Mouse (Mus musculus): ENCODE data around the gene Gemin7. TPM values are rescaled to one million over a fixed set of nuclear protein-coding genes. Genes with fewer than 3 reads are reported as not detected.
"Not testable (repeated sequence)": the region's sequence is repeated elsewhere in the genome, so short reads cannot be mapped to it uniquely, and the experiment has no call there.

Gene Gemin7
- 10 to 100 TPM; 52.1 to 55.0 TPM for total RNA-seq (2021)
- long read RNA-seq, experiment 1, transcript Gemin7-201 (2 exons, 763 nt), result major isoform, 58 of 69 reads
- long read RNA-seq, experiment 1, partial matches to known transcripts, result 0 of 69 reads
- long read RNA-seq, experiment 1, other reads (novel, unspliced or antisense), result 11 of 69 reads
- long read RNA-seq, experiment 2, transcript Gemin7-201 (2 exons, 763 nt), result major isoform, 27 of 29 reads
- long read RNA-seq, experiment 2, partial matches to known transcripts, result 0 of 29 reads
- long read RNA-seq, experiment 2, other reads (novel, unspliced or antisense), result 2 of 29 reads

DNA sequence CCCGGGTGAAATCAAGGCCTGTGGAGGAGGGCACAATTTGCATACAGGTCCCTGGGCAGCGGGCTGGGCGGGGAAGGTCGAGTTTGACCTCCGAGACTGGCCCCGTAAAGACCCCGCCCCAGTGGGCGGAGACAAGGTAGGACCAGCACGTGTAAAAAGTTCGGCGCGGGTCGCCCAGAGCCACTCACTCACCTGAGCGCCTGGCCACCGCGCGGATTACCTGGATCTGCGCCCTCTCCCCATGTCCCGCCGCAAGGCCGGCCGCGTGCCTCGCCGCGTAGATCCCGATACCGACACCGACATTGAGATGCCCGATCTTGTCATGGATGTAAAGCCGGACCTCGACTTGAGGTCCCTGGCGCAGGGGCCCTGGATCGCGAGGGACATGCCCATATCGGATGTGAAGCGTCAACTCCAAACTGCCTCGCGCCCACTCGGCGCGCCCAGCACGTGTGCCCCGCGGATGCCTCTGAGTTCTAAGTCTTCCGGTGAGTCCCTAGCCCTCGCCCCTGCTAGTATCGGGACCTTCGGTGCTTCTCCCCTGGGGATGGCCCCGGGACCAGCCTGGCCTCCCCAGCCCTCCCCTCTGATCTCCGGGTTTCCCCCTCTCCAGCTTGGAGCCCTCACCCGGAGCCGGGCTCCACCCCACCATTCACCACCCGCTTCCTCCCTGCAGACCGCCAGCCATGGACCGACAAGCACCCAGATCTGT is at the start of gene Gemin7, which contains the start of gene Zfp296:
TSS of gene Gemin7 (minus strand) at position 455 of the 712 bp plus-strand sequence.
TSS of gene Zfp296 (plus strand) at position 147 of the 712 bp plus-strand sequence.
- peak; percentile 35 to 40 for DNase-seq

DNA sequence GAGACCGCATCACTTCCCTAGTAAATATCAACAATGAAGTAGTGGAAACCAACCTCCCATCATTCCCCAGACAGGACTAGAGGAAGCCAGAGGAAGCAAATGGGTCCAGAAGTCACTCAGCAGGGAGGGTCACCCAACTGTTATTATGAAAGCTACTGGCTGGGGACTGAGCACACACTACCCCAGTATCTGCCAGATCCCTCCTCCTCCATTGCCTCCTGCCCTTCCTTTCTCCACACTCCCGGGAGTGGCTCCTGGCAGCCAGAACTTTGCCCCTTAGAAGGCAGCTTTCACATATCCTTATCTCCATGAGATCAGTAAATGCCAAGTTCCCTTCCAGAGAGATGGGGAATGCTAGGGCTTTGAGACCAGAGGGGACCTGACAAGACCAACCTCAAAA is 46.0 kb upstream of the Gemin7 start:
- no peak for DNase-seq

DNA sequence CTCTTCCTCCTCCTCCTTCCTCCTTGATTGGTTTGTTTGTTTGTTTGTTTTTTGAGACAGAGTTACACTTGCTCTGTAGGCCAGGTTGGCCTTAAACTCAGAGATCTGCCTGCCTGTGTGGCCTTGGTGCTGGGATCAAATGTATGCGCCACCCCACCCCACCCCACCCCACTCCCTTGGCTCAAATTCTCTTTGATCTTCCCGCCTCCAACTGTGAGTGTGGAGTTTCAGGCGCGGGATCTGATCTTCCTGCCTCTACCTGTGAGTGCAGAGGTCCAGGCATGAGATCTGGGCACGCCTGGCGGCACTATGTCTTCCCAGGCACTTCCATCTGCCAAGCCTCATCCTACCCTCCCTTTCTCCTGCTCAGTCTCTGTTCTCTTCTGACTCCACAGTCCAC is 44.8 kb upstream of the Gemin7 start:
- DNase-seq, result no peak

DNA sequence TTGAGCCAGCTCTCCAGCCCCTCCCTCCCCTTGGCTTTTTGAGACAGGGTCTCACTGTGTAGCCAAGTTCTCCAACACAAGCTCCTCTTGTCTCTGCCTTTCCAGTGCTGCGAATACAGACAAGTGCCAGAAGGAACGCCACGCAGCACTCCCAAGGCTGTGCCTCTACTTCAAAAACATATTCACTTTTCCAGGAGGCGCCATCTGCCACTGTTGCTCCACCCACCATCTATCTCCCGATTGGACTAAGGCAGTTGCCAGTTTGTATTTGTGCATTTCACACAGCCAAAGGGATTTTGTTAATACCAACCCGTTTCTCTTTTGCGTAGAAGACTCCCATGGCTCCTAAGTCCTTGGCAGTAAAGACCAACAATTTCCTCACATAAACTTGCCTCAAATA is 43.4 kb upstream of the Gemin7 start:
- DNase-seq, result no peak

DNA sequence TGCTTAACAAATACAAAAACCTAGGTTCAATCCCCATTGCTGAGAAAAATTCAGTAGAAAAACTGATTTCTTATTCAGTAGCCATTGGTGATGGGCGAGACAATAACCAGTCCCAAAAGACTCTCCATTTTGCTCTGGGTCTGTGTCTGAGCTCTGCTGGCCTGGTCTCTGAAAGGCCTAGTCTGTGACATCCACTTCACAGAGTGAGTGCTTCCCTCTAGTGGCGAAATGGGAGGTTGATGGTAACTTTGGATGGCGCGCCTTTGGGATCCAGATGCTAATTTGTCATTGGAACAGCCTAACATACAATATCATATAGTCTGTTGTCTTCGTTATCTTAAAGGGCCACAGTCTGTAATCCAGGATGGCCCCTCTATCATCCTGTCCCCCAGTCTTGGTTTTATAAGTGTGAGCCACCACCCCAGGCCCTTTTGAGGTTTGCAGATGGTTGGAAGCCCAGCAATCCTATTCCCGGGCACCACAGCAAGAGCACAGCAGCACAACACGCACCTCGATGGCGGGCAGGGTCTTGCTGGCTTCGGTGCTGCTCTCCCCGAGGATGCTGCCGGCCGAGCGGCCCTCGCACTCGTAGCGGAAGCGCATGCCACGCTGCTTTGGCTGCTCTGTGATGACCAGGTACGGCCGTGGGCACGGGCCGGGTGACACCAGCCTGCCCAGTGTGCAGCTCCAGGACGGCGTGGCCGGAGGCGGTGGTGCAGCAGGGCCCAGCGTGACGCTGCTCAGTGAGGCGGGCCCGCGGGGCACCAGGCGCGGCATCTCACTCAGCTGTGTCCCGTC is 41.8 kb upstream of the Gemin7 start:
- peak; percentile 78 to 87 for DNase-seq

DNA sequence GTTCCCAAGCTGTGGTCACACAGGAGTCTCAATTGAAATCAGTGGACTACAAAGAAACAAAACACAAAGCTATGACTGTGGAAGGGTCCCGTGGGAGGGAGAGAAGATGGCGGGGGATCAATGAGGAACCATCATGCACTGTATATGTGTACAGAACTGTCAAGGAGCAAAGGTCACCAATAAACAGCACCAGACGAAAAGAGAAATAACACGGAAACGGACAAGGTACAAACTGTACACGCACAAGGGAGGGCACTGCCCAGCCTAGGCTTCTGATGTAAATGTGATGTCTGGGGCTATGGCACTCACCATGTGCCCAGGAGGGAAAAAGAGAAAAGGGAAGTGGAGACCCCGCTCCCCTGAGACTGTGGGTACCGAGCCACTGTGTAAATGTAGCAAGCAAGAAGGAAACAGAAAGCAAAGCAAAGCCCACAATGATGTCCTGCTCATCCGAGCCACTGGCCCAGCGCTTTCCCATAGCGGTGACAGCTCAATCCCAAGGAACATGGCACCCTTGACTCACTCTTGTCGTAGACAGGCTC is 37.7 kb upstream of the Gemin7 start:
- DNase-seq, result no peak

DNA sequence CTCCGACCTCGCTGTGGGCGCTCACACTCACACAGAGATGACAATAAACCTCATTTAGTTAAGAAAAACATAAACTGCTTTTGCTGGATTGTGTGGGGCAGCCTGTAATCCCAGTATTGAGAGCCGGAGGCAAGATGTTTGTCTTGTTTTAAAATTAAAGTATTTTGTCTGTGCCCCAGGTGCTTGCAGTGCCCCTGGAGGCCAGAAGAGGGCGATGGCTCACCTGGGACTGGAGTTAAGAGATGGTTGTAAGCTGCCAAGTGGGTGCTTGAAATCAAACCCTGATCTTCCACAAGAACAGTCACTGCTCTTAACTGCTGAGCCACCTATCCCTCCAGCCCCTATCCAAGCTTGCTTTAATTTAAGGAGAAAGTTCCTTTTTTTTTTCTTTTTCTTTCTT is 33.6 kb upstream of the Gemin7 start:
- DNase-seq, result no peak

DNA sequence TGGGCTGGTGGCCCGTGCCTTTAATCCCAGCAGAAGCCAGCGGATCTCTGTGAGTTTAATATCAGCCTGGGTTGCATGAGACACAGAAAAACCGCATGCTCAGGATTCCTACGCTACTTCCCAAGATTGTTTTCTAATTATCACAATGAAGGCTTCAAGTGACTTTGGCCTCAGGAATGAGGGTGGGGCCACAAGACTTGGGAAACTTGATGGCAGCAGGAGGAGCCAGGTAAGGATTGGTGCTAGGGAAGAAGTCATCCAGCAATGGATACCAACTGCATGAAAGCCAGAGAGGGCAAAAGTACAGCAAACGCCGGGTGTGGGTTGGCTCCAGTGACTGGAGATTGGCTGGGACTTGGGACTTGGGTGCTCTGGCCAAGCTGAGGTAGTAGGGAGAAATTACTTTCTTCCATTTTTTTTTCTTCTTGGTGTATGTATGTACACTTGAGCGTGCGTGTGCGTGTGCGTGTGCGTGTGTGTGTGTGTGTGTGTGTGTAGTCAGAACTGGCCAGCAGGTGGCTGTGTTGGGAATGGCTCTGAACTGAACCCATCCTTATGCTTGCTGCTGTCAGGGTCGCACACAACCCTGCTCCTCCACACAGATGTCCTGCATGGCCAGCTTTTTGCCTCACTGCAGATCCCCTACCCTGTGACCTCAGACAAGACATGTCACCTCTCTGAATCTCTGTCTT is 32.4 kb upstream of the Gemin7 start:
- no peak for DNase-seq

DNA sequence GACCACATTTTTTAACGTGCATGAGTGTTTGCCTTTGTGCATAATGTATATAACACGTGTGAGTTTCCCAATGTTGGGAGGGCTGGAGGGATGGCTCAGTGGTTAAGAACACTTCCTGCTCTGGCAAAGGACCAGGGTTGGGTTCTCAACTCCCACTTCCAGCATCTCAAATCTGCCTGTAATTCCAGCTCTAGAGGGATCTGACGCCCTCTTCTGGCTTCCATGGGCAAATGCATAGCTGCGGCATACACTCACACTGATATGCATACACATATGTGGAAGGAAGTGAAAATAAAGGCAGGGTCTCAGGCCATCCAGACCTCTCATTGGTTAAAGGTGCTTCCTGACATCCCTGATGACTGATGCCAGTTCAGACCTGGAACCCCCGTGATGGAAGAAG is 29.9 kb upstream of the Gemin7 start:
- no peak for DNase-seq

DNA sequence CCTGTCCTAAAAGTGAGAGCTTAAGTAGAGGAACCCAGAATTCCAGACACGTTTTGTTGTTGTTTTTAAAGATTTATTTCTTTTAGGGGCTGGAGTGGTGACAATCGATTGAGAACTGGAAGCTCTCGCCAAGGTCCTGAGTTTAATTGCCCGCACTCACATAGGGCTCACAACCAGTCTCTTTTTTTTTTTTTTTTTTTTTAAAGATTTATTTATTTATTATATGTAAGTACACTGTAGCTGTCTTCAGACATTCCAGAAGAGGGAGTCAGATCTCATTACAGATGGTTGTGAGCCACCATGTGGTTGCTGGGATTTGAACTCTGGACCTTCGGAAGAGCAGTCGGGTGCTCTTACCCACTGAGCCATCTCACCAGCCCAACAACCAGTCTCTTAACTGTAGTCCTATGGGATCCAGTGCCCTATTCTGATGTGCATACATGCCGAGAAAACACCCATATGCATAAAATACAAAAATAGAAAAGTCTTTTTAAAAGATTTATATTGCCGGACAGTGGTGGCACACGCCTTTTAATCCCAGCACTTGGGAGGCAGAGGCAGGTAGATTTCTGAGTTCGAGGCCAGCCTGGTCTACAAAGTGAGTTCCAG is 27.3 kb upstream of the Gemin7 start:
- DNase-seq, result not testable (repeated sequence)

DNA sequence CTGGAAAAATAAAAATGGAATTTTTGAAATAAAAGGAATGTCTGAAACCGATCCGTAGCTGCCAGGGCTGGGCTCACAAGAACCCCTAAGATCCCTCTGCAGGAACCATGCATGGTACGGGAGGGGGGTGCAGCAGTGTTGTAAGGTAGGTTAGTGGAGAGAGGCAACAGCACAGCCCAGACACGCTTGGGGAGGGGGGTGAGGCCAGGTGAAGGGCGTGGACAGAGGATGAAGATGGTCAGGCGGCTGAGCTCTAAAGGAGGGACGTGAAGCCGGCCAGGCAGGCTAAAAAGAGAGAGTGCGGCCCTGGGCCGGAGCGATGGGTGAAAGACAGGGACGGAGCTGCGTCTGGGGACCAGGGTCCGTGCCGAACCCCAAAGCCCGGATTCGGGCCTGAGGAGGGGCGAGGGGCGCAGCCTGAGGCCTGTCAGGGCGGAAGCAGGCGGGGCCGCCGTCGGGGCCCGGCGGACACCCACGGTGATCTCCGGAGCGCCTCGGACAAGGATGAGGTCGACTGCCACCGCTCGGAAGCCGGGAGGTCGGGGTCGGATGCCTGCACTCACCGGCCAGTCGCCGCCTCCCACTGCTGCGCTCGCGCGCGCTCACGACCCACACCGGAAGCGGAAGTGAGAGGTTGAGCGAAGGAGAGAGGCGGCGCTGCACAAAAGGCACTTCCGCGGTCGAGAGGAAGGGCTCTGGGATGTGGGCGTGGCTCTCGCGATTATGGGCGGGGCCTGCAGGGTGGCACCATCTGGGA is 26.6 kb upstream of the Gemin7 start, which contains the start of gene Clasrp:
TSS of gene Clasrp (minus strand) at position 638 of the 757 bp plus-strand sequence.
- DNase-seq, result peak; percentile 98 to 99

DNA sequence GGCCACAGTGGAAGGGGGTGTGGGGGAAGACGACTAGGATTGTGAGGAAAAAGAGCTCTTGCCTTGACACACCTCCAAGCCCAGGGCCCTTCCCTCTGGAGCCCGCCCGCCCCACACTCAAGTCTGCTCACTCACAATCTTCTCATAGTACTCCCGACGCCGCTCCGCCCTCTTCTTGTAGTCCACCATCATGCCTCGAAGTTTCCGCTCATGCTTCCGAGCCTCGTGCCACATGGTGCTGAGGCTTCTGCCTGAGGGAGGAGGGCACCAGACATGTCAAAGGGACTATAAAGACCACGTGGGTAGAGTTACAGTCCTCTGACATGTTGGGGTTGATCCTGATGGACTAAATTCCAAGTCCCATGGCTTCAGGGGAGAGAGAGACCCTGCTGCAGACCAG is 25.7 kb upstream of the Gemin7 start:
- DNase-seq, result no peak

DNA sequence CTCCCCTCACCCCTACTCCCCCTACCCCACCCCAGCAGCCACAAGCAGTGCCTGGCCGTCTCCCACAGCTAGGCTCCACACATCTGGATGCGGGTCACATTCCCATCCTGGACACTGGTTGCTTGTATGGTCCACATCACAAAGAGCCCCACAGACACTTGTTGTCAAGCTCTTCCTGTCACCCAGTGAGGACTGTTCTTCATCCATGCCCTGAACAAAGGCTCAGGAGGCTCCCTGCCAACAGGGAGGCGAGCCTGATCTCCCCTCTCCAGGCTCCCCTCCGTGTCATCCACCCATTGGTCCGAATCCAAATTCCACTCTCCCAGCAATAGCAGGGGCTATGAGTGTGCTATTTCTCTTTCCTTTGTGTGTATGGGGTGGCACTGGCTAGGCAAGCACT is 23.2 kb upstream of the Gemin7 start:
- no peak for DNase-seq

DNA sequence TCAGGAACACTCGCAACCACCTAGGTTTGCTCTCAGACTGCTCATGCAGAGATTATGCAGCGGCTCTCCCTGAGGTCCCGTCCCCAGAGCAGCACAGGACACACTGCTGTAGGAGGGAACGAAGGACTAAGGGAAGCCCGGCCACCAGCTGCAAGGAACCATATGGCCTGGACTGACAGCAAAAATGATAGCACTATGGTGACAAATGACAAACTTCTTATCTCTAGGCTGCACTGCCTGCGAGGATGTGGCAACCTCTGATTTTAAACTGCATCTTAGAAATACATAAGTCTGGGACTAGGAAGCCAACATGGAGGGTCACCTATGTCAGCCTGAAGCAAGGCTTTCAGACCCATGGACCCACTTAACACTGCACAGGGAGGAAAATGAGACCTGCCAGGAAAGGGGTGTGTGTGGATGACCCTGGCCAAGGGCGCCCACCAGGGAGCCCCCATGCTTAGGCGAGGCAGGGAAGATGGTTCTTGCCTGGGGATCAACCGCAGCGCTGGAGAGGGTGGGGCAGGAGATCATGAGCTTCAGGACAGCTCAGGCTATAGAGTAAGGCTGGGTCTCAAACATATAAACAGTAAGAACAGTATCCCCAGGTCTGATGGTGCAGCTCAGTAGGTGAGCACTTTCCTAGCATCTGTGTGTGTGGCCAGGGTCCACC is 15.8 kb upstream of the Gemin7 start:
- DNase-seq, result no peak

DNA sequence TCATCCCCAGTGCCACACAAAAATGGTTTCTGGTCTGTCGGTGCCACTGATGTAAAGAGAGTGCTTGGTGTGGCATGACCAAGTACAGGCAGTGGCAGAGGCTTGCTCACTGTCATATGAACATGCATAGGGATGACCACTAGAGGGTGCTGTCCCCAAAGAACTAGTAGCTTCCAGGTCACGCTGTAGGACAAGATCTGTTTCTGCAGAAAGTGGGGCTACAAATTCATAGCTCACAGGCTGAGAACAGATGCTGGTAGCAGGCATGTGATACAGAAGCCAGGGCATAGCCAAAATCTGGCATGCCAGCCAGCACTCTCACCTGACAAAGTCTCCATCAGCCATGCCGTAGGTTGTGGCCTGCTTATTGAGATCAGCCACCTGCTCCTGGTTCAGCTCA is 12.5 kb upstream of the Gemin7 start:
- DNase-seq, result peak; percentile 68 to 85

DNA sequence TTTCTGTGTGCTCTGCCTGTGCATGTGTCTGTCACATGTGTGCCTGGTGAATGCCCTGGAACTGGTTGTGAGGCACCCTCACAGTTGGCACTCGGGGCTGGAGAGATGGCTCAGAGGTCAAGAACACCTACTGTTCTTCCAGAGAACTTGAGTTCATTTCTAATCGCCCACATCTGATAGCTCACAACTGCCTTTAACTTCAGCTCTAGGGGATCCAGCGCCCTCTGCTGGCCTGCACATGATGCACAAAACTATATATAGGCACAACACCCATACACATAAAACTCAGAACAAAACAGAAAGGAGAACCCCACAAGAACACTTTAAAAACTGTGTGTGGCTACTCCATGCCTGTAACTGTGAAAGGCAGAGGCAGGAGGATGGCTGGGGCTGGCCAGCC is 11.8 kb upstream of the Gemin7 start:
- DNase-seq, result peak; percentile 22 to 46

DNA sequence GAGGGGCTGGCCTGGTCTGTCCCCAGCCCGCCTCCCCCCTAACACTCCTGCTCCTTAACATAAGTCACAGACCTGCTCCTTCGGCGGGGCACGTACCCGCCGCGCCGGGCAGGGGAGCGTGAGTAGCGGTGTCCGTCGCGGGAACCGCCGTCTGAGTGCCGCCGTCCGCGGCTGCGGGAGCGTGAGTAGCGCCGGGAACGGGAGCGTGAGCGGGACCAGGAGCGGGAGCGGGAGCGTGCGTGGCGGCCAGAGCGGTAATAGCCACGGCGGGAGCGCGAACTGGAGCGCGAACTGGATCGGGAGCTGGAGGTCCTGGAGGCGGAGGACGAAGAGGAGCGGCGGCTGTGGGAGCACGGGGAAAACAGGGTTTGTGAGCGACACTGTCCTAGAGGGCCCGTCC is 8.9 kb upstream of the Gemin7 start:
- no peak for DNase-seq

DNA sequence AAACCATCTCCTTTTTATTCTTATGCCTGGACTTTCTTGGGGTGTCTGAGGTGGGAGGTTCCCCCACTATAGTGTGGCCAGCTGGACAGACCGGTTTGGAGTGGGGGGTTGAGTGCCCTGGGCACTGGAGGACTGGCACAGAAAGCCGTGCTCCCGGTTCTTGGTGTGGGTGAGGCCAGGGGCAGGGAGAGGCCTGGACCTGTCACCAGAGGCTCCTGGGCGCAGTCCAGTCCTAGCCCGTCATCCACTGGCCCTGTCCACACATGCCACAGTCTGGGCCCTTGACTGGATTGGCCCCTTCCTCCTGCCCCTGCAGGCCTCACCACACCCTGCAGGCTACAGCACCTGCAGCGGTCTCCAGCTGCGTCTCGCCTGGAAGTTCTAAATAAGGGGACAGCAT is 3.2 kb upstream of the Gemin7 start:
- no peak for DNase-seq

DNA sequence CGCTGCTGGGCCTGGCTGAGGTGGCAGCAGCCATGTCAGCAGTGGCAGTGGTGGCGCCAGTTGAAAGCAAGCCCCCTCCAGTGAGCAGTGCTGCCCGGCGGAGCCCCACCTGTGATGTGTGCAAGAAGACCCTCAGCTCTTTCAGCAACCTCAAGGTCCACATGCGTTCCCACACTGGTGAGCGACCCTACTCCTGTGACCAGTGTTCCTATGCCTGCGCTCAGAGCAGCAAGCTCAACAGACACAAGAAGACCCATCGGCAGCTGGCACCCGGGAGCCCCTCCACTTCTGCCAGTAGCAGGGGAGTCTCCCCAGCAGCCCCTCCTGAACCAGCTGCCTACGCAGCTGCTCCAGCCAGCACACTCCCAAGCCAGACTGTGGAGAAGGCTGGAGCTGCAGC is 2.4 kb upstream of the Gemin7 start:
- DNase-seq, result no peak

DNA sequence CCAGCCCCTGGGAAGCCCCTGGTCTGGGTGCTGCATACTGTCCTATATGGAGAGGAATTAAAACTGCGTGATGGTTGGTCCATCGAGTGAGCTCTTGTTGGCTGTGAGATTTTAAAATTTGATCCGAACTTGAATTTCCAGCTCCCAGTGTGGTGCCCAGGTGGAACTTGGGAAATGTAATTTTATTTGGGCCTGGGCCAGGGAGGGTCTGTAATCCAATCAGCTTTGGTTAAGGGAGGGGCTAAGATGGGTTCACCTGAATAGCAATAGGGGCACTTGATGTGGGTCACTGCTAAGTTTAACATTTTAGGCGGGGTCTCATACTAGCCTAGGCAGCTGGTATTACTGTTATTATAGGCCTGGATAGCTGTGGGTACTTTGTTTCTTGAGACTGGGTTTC is 1.0 kb upstream of the Gemin7 start:
- no peak for DNase-seq
